In the genomic region with DNA sequence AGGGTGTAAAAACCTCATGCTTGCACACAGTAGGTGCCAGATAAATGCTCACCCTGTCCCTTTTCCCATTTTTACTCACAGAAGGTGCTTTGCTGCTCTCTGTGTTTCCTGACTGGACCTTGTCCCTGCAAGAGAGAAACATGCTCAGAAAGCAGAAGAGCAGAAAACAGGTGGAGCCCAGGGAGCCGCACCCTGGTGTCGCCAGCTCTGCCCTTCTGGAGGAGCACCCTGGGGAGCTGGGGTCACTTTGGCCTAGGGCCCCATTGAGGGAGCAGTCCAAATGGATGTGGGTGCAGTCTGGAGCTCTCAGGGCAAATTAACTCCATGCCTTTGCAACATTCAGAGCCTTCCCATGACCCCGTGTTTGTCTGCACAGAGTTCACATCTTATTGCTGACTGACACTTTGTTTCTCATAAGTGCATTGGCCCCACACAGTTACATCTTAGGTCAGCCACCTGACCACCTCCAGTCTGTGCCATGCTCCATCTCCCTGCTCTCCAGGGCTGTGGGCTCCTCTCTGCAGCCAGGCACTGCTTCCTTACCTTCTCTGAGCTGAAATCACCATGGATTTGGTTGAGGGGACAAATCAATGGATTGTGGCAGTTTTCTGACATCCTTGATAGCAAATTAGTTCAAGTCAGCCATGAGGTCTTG, we compare ENCODE assay signal across 25 mouse cellular contexts. TPM values are rescaled to one million over a fixed set of nuclear protein-coding genes. Genes with fewer than 3 reads are reported as not detected.
DNase-seq lines count a peak whose midpoint lies in the region; ATAC-seq and TF ChIP-seq lines count a peak whose summit lies in the region.
"Not testable (repeated sequence)": the region's sequence is repeated elsewhere in the genome, so short reads cannot be mapped to it uniquely, and the experiment has no call there.
"Had no signal": no experiment of that assay in that cellular context is flagged by ENCODE, and none has a peak within 500 bp of the region (broad histone marks: within the 10 kb centered on the region; RNA-seq: fewer than 3 reads in every experiment).

No protein-coding gene starts in this region.

- not testable (repeated sequence) for TF ChIP-seq POLR2A in kidney, adult 2 months (IDR thresholded peaks at IDR 0.05; ENCODE audit: low read depth, low read length); liver, adult 2 months (IDR thresholded peaks at IDR 0.05; ENCODE audit: extremely low read depth, insufficient read depth, low read length)

- 37% methylated on average over 2 of the region's 3 CpGs for WGBS in intestine, postnatal 0 days
- WGBS in kidney, adult 2 months = 49% methylated on average over 2 of the region's 3 CpGs
- 85% methylated on average over 2 of the region's 3 CpGs for WGBS in kidney, postnatal 0 days
- 44% methylated on average over 2 of the region's 3 CpGs for WGBS in liver, adult 2 months

- not testable (repeated sequence) for H3K79me2 ChIP-seq in liver, adult 2 months (ENCODE audit: control insufficient read depth, insufficient read depth, low read length)

- TF ChIP-seq CTCF in intestine, postnatal 0 days (IDR thresholded peaks at IDR 0.05; ENCODE audit: low read depth); kidney, adult 2 months (conservative IDR thresholded peaks at IDR 0.05; ENCODE audit: insufficient read depth, insufficient read length, low read depth, low read length); kidney, postnatal 0 days (IDR thresholded peaks at IDR 0.05; ENCODE audit: low read depth); liver, adult 2 months (IDR thresholded peaks at IDR 0.05; ENCODE audit: low read depth, low read length): not testable (repeated sequence)

- not testable (repeated sequence) for H3K4me3 ChIP-seq in brown adipose tissue, adult 24 weeks (ENCODE audit: insufficient read depth, low read depth, low read length); intestine, postnatal 0 days (ENCODE audit: low read depth, low read length); kidney, adult 2 months (ENCODE audit: insufficient read depth, low read depth, low read length); kidney, postnatal 0 days (replicated peaks; ENCODE audit: low read depth, low read length); liver, adult 2 months (ENCODE audit: insufficient read depth, low read depth, low read length)

- peak; percentile 91 for ATAC-seq in intestine, postnatal 0 days
- ATAC-seq in kidney, postnatal 0 days (replicated peaks; ENCODE audit: low FRiP score, low read depth) = peak; percentile 63

- 0 out of 2 replicates have a peak overlapping the region, but pooled peaks have one; percentile 30 for H3K4me2 ChIP-seq in intestine, postnatal 0 days (replicated peaks; ENCODE audit: low read depth)
- H3K4me2 ChIP-seq in kidney, postnatal 0 days (ENCODE audit: low read length) = not testable (repeated sequence)

- not testable (repeated sequence) for H3K9ac ChIP-seq in intestine, postnatal 0 days (ENCODE audit: low read depth, low read length); kidney, postnatal 0 days (ENCODE audit: low read depth, low read length); liver, adult 2 months (ENCODE audit: low read depth, low read length)

- peak overlapping the region; percentile 58 for H3K27ac ChIP-seq in brown adipose tissue, adult 24 weeks (replicated peaks; ENCODE audit: low read depth, low read length)
- peak overlapping the region; percentile 90 for H3K27ac ChIP-seq in intestine, postnatal 0 days (ENCODE audit: low read depth, low read length)
- peak overlapping the region; percentile 84 for H3K27ac ChIP-seq in kidney, adult 2 months (ENCODE audit: insufficient read depth, low read depth, low read length)
- H3K27ac ChIP-seq in kidney, postnatal 0 days; liver, adult 2 months (replicated peaks; ENCODE audit: insufficient read depth, low read depth, low read length): not testable (repeated sequence)

- not testable (repeated sequence) for H3K27me3 ChIP-seq in intestine, postnatal 0 days (replicated peaks; ENCODE audit: control insufficient read depth, insufficient read depth, low read length); kidney, adult 2 months (replicated peaks; ENCODE audit: control insufficient read depth, insufficient read depth, low read length); kidney, postnatal 0 days (ENCODE audit: insufficient read depth, low read length); liver, adult 2 months (ENCODE audit: control insufficient read depth, insufficient read depth, low read length)

- not testable (repeated sequence) for H3K36me3 ChIP-seq in intestine, postnatal 0 days (ENCODE audit: control insufficient read depth, insufficient read depth); kidney, adult 2 months (ENCODE audit: control insufficient read depth, insufficient read depth, low read length); kidney, postnatal 0 days (ENCODE audit: insufficient read depth, low read length); liver, adult 2 months (ENCODE audit: control insufficient read depth, insufficient read depth, low read length)

- not testable (repeated sequence) for H3K9me3 ChIP-seq in intestine, postnatal 0 days (ENCODE audit: control insufficient read depth); kidney, postnatal 0 days (replicated peaks; ENCODE audit: low read length)

- not testable (repeated sequence) for H3K4me1 ChIP-seq in brown adipose tissue, adult 24 weeks (ENCODE audit: control insufficient read depth, insufficient read depth, insufficient read length, low read length); intestine, postnatal 0 days (replicated peaks; ENCODE audit: control insufficient read depth, insufficient read depth, low read length); kidney, adult 2 months (ENCODE audit: control insufficient read depth, insufficient read depth, low read length); kidney, postnatal 0 days (replicated peaks; ENCODE audit: insufficient read depth, low read length); liver, adult 2 months (ENCODE audit: control insufficient read depth, insufficient read depth, low read length)

- DNase-seq in kidney, adult 2 months = peak; percentile 70
- not testable (repeated sequence) for DNase-seq in kidney, postnatal 0 days (ENCODE audit: low spot score)
- DNase-seq in kidney, postnatal 25 days = peak; percentile 21 to 61
- peak; percentile 40 for DNase-seq in liver, adult 2 months (ENCODE audit: extremely low read depth, low read depth, low spot score)

RNA-seq across cellular contexts. Expression of a gene that starts 4.8 kb away (rescaled TPM):
- 8.6 and 11.0 TPM in 2 replicates for polyA plus RNA-seq in brown adipose tissue, adult 24 weeks (2012; ENCODE audit: insufficient read depth, insufficient read length, missing spikeins)
- polyA plus RNA-seq in intestine, postnatal 0 days (2015; fragmentation: Nextera tagmentation; extraction: Ambion mirVana) = 10.6 and 13.9 TPM in 2 replicates
- polyA plus RNA-seq in kidney, adult 2 months (2012; rRNA removed) = 0.80 and 0.88 TPM in 2 replicates
- polyA plus RNA-seq in kidney, postnatal 0 days (2015; fragmentation: Nextera tagmentation; extraction: Ambion mirVana) = 0.92 and 0.96 TPM in 2 replicates
- 0.13 and 0.74 TPM in 2 replicates for total RNA-seq in liver, adult 2 months (2014; rRNA removed)
- polyA plus RNA-seq in liver, adult 2 months (2012; rRNA removed) = 0.07 TPM in 1 of 2 replicates, not detected in the other
- total RNA-seq: common myeloid progenitor, adult 5-6 weeks; forebrain, postnatal 0 days; gastrocnemius, adult 2 months; gastrocnemius, postnatal 14 days; heart, adult 8-10 months; heart, postnatal 25 days; hematopoietic stem cell, adult 5-6 weeks; MEL had no signal
- polyA plus RNA-seq: adrenal gland, adult 2 months; cerebellum, adult 2 months; embryonic facial prominence, embryonic 12.5 days; forebrain, embryonic 11.5 days; forebrain, embryonic 14.5 days; frontal cortex, adult 2 months; heart, embryonic 11.5 days; heart, embryonic 14.5 days; heart, postnatal 0 days; hindbrain, embryonic 12.5 days; hindbrain, embryonic 15.5 days had no signal

RNA-seq across cellular contexts. Expression of a gene that starts 20.3 kb away (rescaled TPM):
- 43.9 and 53.5 TPM in 2 replicates for polyA plus RNA-seq in brown adipose tissue, adult 24 weeks (2012; ENCODE audit: insufficient read depth, insufficient read length, missing spikeins)
- polyA plus RNA-seq in intestine, postnatal 0 days (2015; fragmentation: Nextera tagmentation; extraction: Ambion mirVana) = 28.9 and 33.7 TPM in 2 replicates
- 65.8 and 71.1 TPM in 2 replicates for polyA plus RNA-seq in kidney, adult 2 months (2012; rRNA removed)
- 62.1 and 66.4 TPM in 2 replicates for polyA plus RNA-seq in kidney, postnatal 0 days (2015; fragmentation: Nextera tagmentation; extraction: Ambion mirVana)
- 95.0 and 98.7 TPM in 2 replicates for total RNA-seq in liver, adult 2 months (2014; rRNA removed)
- polyA plus RNA-seq in liver, adult 2 months (2012; rRNA removed) = 43.5 and 45.7 TPM in 2 replicates
